Mouse (Mus musculus): Measurements from ENCODE around the gene Rex1bd.
"Not testable (repeated sequence)": the region's sequence is repeated elsewhere in the genome, so short reads cannot be mapped to it uniquely, and the experiment has no call there.

Rex1bd gene

DNA sequence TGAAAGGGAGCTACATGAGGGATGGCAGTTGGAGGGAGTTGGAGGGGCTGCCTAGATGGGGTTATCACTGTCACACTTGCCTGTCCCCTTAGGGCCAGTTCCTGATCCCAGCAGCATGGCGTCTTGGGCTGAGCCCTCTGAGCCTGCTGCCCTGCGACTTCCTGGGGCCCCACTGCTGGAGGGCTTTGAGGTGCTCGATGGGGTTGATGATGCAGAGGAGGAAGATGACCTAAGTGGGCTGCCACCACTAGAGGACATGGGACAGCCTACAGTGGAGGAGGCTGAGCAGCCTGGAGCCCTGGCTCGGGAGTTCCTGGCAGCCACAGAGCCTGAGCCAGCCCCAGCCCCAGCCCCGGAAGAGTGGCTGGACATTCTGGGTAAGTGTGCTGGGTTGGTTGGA, 22.7 kb upstream of the Rex1bd start:
- DNase-seq (ENCODE audit: low spot score in 2 of 2): no peak

DNA sequence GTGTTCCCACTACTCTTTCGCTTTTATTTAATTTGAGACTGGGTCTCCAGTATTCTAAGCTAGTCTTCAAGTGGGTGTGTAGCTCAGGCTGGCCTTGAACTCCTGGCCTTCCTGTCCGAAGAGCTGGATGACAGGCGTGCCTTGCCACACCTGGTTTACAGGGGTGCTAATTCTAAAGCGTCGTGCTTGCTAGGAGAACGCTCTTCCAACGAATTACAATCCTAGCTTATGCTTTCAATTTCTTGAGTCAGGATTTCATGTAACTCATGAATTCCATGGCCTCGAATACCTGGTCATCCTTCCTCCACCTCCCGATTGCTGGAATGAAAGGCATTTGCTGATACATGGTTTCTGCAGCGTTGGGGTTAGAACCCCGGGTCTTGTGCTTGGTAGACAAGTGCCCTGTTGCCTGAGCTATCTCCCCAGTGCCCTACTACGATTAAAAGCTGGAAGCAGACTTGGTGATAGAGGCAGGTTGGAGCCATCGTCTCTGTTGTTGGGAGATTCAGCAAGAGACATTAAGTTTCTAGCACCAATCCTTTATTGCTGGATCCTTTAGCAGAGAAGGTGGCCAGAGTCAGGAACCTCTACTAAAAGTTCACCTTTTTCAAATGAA, 21.7 kb upstream of the Rex1bd start:
- no peak for DNase-seq (ENCODE audit: low spot score in 2 of 2)

DNA sequence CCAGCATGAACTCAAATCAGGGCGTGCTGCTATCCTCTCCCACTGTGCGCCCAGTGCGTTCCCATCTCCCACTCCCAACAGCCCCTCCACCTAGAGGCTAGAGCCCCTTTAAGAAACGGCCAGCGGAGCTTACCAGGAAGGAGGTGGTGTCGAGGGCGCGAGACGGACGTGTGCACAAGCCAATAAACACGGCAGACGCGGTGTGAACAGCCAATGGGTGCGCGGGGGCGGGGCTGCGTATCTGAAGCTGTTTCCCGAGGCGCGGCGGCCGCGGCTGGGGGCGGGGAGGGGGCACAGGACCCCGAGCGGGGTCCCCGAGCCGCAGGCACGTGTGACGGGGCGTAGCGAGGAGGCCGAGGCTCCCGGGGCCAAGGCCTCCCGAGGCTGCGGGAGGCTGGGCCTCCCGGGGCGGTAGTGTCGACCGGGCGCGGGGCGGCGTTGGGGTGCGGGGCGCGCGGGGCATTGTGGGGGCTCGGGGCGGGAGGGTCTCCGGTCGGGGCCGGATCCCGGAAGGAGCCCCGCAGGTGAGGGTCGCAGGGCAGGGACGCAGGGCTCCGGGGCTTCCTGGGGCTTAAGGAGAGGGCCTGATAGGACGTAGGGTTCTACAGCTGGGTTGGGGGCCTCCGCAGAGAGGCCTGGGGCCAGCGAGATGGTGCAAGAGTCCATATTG, 21.1 kb upstream of the Rex1bd start, which contains the start of the genes Fkbp8 and Kxd1:
Gene Fkbp8 (plus strand): TSS at position 213 of the 670 bp plus-strand sequence.
Gene Kxd1 (minus strand): TSS at position 445 of the 670 bp plus-strand sequence.
- peak; percentile 98 to 99 for DNase-seq (ENCODE audit: low spot score in 2 of 2)

DNA sequence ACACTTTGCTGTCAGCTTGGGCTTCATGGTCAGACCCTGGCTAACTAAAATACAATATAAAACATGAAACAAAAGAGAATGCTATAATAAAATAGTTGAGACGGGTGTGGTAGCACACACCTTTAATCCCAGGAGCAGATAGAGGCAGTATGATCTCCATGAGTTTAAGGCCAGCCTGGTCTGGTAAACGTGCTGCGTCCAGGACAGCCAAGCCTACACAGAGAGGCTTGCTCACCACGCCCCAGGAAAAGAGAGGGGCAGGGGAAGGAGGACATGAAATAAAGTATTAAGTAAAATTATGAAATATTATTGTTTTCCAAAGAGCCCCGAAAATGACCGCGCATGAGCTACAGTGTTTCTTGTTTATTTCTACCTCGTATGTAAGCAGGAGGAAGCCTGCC, 20.6 kb upstream of the Rex1bd start:
- DNase-seq (ENCODE audit: low spot score in 2 of 2): no peak

DNA sequence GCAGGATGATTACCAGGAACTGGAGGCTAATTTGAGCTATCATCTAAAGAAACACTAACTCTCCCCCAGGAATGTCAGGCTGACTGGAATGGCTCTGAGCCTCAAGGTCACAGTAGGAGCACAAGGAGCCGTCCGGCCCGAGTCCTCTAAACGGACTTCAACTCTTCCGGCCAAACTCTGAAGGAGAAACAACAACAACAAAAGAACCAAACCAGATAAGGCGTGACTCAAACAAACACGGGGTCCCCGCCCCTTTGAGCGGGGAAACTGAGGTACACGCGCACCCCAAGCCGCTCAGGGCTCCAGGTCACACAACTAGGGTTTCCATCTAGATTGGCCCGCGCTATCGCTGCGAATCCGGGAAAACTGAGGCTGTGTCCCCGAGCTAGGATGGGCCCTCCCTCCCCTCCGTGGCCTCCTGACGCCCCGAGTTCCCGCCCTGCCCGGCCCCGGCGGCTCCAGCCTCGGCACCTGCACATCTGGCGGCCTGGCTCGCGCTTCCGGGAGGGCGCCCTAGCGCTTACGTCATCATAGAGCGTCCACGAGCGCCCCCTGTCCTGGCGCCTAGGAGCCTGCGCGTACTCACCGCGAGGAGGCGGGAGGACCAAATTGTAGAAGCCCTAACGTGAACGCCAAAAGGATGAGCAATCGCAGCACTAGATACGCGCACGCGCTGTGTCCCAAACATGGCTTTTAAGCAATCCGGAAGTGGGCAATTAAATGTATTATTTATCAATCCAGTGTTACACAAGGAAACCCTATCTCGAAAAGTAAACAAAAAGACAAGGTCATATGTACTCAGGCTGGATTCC, 16.2 kb upstream of the Rex1bd start:
- peak; percentile 95 for DNase-seq (ENCODE audit: low spot score in 2 of 2)

DNA sequence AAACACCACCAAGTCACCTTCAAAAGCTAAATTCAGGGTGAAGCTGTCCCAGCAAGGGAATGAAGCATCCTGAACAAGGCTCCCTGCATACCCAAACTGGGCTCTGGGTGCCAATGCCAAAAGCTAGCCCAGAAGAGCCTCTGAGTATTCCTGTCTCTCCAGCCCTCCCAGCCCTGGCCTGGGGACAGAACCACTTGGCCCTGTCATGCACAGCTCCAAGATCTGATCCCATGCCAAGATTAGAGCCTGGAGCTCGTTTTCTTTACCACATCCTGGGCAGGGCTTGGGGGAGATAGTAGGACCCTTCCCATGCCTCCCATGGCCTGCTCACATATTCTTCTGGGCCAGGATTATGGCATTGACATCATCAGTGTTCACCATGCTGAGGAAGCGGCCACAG, 13.1 kb upstream of the Rex1bd start:
- no peak for DNase-seq (ENCODE audit: low spot score in 2 of 2)

DNA sequence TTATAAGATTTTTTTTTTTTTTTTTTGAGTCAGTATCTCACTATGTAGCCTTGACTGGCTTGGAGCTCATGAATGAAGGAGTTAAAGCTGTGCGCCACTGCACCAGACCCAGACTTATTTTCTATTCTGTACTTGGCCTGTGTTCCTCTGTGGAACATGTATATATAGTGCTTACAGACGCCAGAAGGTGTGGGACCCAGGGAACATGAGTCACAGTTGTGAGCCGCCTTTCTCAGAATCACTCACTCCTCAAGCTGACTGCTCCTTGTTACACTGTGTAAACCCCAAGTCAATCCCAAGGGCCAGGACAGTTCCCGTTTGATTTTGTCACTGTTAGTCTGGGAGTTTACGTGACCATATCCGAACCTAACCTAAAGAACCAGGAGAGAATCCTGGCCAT, 12.5 kb upstream of the Rex1bd start:
- no peak for DNase-seq (ENCODE audit: low spot score in 2 of 2)

DNA sequence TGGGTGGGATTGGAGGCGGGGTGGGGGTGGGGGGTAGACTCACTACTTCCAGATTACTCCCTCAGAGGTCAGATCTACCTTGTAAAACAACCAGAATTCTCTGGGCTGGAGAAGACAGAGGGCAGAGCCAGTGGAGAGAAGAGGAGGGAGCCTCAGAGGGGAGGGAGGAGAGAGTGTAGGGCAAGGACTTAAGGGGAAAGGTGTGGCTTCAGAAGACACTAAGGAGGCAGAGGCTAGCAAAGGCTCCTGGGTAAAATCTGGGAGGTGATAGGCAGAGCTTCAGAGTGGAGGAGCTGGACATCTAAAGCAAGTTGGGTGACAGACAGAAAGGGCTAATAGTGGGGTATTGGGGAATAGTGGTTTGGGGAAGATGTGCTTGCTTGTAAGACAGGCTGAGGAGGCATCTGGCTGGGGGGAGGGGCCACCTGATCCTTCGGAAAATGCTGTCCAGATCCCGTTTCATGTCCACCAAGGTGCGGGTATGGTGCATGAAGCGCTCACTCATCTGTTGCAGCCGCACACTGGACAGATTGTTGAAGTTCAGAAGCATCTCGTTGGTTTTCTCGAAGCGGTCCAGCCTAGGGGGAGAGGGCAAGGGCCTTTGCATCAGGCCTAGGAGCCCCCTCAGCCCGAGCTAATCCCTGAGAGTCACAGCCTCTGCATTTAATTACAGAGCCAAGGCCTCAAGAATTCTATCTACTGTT, 11.5 kb upstream of the Rex1bd start:
- DNase-seq (ENCODE audit: low spot score in 2 of 2): no peak

DNA sequence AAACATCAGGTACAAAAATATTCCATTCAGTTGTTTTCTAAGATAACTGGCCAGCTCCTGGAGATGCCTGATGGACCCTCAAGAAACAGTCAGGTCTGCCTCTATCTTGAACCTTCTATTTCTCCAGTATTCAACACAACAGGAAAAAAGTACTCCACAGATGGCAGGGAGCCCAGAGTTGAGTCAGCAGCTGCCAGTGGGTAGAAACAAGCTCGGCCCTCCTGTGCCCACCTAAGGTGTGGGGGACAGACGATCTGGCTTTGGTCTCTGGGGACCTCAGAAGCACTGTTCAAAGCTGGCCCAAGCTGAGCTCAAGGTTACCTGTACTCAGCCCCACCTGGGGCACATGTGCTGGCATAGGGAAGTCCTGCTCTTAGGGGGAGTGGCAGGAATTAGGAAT, 6.9 kb upstream of the Rex1bd start:
- DNase-seq (ENCODE audit: low spot score in 2 of 2): no peak

DNA sequence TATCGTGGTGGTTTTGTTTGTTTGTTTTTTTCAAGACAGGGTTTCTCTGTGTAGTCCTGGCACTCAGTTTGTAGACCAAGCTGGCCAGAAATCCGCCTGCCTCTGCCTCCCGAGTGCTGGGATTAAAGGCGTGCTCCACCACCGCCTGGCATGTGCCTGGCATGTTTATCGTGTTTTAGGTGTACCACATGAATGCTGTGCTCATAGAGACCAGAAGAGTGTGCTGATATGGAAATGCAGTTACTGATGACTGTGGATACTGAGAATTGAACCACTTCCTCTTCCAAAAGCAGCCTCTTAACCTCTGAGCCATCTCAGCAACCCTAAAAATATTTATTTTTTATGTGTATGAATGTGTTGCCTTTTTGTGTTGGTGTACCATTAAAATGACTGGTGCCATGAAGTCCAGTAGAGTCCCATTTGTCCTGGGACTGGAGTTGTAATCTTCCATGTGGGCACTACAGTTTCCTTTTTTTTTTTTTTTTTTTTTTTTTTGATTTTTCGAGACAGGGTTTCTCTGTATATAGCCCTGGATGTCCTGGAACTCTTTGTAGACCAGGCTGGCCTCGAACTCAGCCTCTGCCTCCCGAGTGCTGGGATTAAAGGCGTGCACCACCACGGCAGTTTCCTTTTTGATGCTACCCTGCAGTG, 5.8 kb upstream of the Rex1bd start:
- no peak for DNase-seq (ENCODE audit: low spot score in 2 of 2)

DNA sequence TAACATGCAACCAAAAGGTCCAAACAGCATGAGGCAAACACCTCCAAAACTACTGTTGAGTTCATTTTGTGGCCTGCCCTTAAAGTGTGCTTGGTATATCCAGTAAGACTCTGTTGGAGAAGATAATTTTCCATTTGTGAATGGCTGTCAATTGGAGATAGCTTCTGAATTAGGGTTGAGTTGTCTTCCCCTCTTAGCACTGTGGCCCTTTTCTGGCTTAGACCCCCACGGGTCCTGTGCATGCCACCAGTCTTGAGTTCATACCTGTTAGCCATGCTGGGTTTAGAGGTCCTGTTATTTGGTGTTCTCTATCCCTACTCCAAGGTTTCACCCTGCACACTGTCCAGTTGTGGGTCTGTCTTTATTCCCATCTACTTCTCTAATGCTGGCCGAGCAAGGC, 5.2 kb upstream of the Rex1bd start:
- no peak for DNase-seq (ENCODE audit: low spot score in 2 of 2)

DNA sequence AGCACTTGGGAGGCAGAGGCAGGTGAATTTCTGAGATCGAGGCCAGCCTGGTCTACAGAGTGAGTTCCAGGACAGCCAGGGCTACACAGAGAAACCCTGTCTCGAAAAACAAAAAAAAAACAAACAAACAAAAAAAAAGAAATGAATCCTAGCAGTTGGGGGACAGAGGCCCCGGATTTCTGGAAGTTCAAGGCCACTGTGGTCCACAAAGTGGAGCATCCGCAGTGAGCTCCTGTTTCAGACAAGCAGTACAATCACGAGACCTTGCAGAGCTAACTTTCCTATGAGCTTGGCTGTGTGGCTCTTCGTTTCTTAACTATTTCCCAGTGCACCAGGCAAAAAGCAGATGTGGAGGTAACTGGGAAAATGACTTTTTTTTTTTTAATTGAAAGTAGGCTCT, 4.6 kb upstream of the Rex1bd start:
- DNase-seq (ENCODE audit: low spot score in 2 of 2): not testable (repeated sequence)

DNA sequence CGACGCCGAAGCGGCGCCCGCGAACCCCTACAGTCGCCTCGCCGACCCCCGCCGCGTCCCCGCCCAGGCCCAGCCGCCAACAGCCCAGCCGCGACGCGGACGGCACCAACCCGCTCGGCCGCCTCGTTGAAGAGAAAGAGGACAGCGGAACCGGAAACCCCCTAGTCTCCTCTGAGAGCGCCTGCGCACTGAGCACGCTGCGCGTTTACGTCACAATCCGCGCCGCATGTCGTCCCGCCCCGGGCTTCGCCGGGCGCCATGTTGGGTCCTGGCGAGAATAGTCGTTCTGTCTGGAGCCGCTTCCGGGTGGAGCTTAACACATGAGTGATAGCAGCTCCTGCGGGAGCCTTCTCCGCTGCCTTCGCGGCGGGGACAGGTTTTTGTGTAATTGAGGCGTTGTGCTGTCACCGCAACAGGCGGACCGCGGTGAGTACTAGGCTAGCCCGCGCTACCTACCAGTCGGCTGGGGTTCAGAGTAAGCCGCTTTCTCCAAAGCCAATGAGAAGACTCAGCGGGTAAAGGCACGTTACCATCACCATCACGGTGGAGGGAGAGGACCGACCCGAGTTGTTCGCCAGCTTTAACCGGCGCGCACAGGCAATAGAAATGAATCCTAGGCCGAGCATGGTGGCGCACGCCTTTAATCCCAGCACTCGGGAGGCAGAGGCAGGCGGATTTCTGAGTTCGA, 3.8 kb upstream of the Rex1bd start, which contains the start of gene Uba52:
Gene Uba52 (minus strand): TSS at position 574 of the 688 bp plus-strand sequence.
- peak; percentile 95 to 97 for DNase-seq (ENCODE audit: low spot score in 2 of 2)

DNA sequence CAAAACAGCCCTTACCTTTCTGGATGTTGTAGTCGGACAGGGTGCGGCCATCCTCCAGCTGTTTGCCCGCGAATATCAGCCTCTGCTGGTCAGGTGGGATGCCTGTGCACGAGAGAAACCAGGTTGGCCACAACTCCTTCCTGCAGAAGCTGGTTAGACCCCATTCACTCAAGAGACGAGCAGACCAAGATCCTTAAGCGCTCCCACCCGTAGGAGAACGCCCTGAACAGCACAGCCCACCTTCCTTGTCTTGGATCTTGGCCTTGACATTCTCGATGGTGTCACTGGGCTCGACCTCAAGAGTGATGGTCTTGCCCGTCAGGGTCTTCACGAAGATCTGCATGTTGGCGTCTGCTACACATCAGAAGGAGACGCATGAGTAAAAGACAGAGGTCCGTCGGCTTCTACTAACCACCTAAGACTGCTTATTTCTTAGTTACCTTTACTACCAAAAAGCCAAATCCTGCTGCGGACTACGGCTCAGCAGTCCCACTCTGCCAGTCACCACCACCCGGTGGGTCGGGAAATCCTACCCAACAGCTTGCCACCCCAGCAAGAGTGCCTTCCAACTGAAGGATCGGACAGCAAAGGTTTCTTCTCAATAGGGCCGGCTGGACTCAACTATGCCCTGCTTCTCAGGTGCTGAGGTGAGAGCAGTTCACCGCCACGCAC, 2.9 kb upstream of the Rex1bd start:
- no peak for DNase-seq (ENCODE audit: low spot score in 2 of 2)

DNA sequence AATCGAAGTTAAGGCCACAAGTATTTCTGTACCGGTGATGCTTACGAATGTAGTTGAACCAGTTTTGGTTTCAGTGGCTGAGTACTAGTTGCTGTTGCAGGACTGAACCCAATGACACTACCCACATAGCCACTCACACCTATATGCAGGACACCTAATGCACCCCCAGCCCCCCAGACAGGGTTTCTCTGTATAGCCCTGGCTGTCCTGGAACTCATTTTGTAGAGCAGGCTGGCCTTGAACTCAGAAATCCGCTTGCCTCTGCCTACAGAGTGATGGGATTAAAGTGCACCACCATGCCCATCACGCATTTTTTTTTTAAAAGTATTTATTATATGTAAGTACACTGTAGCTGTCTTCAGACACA, 458 bp upstream of the Rex1bd start:
- no peak for DNase-seq (ENCODE audit: low spot score in 2 of 2)

DNA sequence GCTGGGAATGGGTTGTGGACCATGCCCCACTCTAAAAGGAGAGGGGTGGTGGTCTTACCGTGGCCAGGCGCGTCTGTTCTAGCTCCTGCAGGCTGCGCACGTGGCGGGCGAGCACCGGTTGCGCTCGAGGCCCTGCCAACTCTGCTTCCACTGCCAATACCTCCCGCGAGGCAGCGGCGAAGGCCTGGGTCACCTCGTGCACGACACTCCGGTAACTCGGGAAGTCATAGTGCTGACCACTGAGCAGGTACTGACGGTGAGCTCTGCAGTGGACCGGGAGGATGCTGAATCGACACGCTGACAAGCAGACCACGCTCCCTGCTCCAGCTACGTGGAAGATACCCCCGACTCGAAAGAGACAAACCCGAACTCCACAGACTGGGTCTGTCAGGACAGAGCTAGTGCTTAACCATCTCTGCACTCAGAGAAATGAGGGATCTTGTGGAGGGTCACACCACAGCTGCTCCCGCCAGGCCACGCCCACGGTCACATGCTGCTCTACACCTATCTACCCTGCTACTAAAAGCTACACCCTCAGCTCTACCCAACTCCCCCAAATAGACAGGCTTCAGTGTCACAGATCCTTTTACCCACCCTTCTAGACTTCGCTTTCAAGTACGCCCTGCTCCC, 739 bp downstream of the Rex1bd start:
- DNase-seq (ENCODE audit: low spot score in 2 of 2): no peak

DNA sequence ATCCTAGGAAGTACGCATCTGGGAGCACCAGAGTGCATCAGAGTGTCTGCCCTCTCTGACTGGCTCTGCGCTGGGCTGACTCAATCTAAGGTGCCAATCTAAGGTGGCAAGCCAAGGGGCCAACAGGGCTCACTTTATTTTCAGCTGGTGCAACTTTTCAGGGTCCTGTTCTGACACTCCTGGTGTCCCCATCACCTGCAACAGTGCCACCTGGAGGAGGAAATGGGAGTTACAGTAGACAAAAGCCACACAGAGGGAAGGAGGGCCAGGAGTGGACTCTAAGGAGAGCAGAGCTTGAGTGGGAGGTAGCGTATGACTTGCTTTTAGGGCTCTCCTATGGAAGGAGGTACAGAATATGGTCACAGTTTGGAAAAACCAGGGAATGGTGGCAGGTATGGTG, 1.7 kb downstream of the Rex1bd start:
- DNase-seq (ENCODE audit: low spot score in 2 of 2): peak; percentile 62 to 63

DNA sequence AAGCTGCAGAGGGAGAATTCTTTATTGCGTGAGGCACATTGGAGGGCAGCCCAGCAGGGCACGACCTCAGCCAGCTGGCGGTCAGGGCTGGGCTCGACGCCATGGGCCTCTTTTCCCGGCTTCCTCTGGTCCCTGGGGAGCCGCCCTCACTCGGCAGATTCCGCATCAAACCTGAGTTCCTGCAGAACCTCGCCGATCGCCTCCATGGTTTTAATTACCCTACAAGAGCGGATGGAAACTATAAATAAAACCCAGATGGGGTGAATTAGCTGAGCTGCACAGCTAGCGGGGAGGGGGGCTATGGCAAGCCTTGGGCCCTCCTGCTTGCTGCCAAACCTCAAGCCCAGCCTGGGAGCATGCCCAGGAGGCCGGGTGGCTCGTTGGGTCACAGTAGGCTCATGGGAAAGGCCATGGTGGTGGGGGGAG, 2.2 kb downstream of the Rex1bd start:
- DNase-seq (ENCODE audit: low spot score in 2 of 2): no peak

DNA sequence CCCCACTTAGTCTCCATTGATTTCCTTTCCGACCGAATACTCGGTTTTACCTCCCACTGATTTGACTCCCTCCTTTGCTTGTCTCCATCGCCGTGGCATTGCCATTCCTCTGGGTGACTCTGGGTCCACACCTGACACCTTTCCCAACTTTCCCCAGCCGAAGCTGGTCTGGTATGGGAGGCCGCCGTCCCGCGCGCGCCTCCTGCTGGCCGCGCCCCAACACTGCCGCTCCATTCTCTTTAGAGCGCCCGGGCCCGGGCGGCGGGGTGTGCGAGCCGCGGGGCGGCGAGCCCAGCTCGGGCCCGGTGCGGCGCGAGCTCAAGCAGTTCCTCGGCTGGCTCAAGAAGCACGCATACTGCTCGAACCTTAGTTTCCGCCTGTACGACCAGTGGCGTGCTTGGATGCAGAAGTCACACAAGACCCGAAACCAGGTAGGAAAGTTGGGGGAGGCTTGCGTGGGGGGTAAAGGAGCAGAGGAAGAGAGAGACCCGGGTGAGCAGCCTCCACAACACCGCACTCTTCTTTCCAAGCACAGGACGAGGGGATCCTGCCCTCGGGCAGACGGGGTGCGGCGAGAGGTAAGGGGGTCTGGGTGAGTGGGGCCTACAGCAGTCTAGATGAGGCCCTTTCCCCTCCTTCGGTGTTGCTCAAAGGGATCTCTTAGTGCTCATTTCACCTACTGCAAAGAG, 3.3 kb downstream of the Rex1bd start:
- no peak for DNase-seq (ENCODE audit: low spot score in 2 of 2)
